Mouse (Mus musculus): ENCODE measurements at regions not wholly inside any gene's neighbourhood (a gene's known extent, or its start where the extent isn't known, plus 50 kb on each side); places are given as distances from the start of the nearest gene placed in this dataset.

DNA sequence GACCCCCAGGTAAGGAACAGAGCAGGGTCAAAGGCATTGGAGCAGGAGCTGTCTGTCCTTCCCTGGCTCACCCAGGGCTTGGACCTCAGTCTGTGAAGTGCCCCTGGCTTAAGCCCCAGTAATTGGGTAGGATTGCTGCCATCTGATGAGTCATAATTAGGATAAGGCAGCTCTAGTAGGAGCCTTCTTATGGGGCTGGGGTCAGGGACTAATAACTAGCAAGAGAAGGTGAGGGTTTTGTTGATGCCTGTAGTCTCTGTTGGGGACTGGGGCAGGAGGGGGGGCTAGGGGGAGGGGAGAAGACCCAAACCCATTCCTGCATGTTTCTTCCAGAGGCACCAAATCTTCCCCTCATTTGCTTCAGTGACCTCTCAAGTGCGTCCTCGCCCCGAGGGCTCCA is 172.4 kb upstream of the Mki67 start:
- DNase-seq (ENCODE audit: low spot score) = no peak

DNA sequence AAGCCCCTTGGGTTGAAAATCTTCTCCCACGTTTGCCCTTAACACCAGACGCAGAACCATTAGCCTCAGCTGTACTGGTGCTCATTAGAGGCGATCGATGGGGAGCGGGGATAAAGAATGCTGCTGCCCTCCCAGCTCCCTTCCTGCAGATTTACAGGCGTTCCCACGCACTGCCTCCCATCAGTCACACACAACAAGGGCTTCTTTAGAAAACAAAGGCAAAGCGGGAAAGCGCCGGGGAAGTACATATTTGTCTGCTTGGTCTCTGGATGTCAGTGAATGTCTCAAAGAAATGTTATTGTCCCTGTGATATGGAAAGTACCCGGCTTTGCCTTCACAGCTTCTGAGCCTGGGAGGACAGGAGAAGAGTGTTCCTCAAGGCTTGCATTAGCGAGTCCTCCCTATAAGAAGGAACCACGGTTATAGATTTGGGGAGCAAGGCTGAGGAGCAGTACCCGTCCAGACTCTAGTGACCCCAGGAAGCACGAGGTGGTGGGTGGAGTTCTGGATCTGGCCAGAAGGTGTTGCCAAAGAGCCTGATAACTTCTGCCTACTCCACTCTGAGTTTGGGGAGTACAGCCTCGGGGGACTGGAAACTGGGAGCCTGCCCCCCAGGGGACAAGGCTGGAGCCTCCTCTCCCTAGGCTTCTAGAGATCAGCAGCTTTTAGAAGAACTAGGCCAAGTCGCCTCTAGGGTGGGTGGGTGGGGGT is 173.0 kb upstream of the Mki67 start:
- no peak for DNase-seq (ENCODE audit: low spot score)

DNA sequence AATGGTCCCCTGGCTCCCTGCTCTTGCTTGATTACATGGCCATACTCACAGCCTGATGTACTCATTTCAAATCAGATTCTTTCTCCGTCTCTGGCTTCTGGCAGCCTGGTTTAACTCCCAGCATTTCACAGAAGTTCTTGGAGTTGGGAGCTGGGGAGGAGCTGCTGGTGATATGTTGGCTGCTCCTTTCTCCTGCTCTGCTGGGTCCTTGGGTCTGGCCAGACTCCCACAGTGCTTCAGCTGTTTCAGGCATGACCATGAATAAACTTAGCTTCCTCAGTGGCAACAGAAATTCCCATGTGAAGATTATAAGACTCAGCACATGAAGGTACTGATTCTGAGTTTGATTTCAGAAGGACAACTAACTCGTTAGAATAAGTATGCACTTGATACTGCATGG is 182.7 kb upstream of the Mki67 start:
- no peak for DNase-seq (ENCODE audit: low spot score)

DNA sequence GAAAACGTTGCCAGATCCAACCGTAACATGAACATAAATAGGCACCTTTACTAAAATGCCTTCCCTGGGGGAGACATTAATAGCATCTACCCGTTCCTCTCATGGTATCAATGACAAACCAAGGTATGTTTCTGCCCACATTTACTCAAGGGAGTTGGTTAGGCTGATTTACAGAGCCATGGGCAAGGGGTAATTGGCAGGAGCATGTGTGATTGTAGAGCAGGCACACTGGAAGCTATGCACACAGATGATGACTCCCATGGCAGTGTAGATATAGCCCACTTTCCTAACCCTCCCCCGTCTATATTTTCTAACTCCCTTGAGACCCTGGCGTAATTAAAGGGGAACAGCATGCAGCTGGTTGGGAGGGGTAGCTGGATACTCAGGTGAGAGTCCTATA is 183.6 kb upstream of the Mki67 start:
- DNase-seq (ENCODE audit: low spot score) = no peak

DNA sequence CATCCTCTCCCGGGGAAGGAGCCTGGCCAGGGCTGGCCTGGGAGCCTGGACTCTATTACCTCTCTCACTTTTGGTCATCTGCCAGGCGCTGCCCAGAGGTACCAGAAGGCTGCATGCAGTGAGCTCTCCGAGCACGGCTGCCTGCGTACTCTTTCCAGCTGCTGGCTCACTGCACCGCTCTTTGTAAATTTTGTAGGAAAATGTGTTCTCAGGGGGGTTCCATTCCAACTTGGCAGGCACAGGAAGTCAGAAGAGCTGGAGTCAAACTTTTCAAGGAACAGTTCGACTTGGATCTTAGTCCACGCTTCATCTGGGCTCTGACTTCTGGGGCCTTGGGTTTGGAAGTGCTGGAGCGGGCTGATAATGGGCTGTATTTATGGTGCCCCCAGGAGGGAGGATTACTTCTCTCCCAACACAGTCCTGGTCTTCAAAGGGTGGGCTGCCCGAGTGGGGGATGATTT is 184.7 kb upstream of the Mki67 start:
- no peak for DNase-seq (ENCODE audit: low spot score)

DNA sequence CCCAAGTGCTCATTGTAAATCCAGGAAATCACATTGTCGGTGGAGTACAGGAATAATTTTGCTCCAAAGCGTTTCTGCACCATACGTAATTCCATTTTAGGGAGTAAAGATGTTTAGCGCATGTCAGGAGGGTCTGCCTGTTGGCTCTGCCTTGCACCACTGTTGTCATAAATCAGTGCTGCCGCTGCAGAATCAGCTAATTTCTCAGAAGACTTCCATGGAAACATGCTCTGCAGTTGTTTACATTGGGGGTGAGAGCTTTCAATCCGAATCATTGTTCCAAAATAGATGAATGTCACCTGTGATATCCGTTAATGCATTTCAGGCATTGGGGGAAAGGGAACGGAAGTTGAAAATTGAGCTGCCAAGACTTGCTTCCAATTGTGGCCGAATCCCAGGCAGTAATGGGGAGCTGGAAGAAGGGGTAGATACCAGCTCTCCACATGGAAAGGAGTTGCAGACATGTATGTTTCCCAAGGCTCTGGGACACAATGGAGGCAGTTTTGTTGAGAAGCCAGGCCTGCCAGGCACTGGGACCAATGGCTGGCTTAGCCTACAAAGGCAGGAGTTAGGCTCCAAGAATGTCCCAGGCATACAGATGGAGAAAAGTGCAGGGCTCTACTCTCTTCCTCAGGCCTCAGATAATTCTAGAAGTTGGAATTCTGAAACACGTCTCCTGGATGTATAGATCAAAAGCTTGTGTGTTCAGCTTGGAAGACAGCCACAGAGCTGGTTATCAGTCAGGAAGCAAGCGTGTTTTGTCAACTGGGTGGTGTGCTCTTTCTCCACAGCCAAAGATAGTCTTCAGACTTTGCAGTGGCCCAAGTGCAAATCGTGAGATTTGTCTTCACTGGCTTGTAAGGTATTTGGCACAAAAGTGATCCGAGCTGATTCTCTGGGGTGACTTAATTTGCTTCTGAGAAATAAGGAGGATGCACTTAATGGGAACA is 186.2 kb upstream of the Mki67 start:
- no peak for DNase-seq (ENCODE audit: low spot score)

DNA sequence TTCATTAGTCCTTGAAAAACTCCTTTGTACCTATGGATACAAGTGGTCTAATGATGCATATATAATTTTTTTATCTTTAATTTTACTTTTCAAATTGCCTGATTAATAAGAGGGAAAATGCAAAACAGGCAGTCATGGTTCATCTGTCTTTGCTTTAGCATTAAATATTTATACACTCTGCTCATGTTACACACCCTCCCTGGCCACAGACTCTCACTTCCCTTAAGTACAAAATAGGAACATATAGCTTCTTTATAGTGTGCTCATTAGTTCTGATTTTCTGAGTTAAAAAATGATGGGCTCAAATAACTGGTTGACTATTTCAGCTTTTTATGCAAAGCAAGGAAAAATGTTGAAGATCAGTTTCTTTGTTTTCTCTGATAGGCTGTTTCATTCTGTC is 195.2 kb upstream of the Mki67 start:
- DNase-seq (ENCODE audit: low spot score) = no peak

DNA sequence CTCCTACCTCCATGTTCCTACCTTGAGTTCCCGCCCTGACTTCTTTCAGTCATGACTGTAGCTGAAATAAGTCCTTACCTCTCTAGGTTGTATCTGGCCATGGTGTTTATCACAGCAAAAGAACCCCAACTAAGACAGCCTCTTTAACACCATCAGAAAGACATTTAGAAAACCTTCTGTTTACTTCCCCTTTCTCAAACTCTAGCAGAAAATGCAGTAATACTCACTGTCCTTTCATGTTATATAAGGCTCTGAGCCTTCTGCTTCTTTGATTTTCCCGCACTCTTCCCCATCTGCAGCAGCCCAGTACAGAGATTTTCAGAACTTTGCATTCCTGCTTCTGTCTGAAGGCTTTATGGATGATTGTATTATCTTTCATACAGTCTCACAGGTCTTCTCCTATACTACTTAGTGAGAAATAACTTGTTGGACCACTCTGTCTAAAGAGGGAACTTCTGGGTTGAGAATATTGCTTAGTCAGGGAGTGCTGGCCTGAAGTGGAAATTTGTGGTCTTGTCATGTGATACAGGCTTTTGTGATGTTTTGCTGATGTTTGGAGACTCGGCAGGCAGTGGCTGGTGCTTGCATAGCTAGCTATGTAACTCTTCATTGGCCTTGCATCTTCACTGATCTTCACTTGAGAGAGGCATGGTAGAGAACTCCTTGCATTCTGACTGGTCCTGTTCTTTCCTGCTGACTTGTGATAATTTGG is 197.9 kb upstream of the Mki67 start:
- DNase-seq (ENCODE audit: low spot score) = no peak

DNA sequence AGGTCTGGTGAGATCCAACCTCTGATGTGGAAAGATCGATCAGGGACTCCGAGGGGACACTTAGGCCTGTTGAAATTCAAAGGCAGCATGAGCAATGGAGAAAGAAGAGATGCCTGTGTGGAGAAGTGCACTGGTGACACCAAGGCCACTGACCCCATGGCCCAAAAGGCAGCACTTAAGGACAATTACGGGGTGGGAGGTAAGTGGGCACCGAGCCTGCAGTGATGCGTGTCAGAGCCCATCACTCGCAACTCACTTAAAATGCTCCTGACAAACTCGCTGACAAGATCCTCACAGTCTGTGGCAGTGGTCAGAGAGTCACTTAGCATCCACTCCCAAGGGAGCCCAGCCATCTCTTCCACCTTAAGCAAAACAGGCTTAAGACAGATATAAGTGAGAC is 207.7 kb upstream of the Mki67 start:
- DNase-seq (ENCODE audit: low spot score) = no peak

DNA sequence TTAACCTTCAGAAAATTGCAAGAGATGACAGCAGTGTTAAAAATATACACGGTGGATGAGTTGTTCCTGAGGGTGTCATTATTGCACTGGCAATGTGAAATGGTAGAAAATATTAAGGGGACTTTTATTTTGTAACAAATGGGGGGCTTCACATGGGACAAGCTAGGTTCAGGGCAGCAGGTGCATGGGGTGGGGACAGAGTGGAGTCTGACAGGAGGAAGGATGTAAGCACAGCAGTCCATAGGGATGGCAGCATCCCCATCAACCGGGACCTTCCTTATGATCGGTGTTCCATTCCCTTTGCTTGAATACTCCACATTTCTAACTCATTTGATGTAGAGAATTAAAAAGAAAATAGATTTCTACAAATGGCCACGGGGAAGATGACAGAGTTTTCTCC is 208.5 kb upstream of the Mki67 start:
- DNase-seq (ENCODE audit: low spot score) = no peak

DNA sequence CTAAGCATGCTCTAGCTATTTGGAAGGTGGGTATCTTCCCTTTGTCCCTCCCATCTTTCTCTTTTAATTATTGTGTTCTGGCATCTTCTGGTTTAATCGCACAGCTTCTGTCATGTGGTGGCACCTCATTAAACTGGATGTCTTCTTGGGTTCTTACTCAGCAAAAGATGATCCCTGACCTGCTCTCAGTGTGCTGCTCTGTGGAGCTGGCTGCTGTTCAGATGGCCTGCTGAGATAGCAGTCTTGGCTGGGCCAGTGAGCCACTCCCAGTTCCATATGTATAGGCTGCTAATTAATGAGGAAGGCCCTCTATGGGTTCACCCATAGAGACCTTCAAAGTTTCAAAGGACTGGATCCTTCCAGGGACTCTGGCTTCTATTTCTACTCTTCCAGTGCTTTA is 213.9 kb upstream of the Mki67 start:
- DNase-seq (ENCODE audit: low spot score) = no peak

DNA sequence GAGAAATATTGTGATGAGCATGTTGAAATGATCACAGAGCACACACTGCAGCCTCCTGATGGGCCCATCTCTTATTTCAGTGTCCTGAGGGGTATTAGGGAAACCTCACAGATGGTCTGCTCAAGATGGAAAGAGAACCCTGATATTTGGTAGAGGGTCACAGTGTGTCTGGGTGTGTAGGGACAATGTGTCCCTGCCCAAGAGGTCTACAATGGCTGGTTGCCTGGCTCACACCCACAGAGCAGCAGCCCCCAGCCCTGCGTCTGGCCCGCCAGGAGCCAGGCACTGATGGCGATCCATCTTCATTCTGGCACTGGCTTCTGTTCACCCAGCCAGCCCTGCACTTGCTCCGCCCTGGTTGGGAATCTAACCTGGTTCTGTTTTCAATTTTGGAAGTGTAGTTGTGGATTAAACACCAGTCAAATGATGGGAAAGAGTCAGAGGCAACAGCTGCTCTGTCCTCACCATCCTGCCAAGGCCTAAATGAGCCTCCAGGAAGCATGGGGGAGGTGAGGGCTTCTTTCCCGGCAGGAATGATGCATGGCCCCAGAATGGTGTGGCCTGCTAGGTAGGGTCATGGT is 216.5 kb upstream of the Mki67 start:
- no peak for DNase-seq (ENCODE audit: low spot score)

DNA sequence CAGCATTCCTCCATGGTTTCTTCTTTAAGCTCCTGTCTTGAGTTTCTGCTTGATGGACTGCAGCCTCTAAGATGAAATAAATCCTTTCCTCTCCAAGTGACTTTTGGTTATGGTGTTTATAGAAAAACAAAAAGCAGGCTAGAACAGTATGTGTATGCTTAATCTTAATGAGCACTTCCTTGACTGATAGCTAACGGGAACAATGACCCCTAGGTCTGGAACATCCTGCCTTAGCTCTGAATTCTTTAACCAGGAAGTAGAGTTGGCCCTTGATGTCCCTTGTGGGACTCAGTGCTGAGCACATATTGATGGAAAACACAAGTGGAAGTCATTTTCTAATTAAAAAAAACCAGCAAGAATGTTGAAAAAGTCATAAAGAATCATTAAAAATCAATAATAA is 219.0 kb upstream of the Mki67 start:
- DNase-seq (ENCODE audit: low spot score) = no peak

DNA sequence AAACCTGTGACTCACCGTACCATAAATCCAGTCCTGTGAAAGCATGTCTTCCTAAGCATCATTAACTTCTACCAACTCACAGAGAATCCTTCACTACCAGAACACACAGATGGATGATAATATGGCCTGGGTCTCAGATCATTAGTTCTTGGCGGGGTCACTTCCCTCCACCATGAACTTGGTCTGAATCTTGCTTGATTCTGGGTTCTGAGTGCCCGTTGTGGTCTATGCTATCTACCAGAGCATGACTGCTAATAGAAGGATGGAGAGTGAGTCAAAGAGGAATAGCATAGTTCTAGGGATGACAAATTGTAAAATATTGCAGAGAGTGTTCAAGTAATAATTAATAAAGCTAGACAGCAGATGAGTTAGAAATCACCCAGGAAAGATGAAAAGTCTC is 221.3 kb upstream of the Mki67 start:
- no peak for DNase-seq (ENCODE audit: low spot score)

DNA sequence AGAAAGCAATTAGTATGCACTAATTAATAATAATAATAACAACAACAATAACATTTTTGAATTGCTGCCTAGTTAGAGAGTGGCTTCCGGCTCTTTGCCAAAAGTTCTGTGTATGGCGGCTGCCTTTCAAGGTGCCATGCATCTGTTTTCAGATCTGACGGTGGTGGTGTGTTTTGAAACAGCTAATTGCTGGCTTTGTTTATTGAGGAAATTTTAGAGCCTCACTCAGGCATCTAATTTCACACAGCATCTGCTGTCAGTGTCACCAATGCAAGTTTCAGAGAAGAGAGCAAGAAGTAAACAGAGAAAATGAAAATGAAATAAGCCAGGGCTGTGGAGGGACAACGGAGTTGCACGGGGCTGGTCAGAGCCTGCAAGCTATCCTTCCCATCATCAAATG is 223.2 kb upstream of the Mki67 start:
- DNase-seq (ENCODE audit: low spot score) = no peak

DNA sequence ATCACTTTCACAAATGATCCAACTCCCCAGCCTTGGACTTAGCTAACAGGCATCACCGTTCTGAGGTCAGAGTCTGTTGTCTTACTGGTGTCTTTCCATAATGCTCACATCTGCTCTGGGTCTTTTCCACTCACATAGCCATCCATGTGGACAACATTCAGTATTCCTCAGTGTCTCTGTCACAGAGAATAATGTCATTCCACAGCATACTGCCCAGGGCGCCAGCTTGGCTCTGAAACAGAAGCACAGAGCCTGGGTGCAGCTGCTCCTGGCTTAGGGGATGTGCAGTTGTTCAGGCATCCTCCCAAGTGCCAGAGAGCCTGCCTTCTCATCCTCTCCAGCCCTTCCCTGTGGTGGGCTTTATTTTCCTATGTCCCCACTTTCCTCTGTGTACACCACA is 226.7 kb upstream of the Mki67 start:
- no peak for DNase-seq (ENCODE audit: low spot score)

DNA sequence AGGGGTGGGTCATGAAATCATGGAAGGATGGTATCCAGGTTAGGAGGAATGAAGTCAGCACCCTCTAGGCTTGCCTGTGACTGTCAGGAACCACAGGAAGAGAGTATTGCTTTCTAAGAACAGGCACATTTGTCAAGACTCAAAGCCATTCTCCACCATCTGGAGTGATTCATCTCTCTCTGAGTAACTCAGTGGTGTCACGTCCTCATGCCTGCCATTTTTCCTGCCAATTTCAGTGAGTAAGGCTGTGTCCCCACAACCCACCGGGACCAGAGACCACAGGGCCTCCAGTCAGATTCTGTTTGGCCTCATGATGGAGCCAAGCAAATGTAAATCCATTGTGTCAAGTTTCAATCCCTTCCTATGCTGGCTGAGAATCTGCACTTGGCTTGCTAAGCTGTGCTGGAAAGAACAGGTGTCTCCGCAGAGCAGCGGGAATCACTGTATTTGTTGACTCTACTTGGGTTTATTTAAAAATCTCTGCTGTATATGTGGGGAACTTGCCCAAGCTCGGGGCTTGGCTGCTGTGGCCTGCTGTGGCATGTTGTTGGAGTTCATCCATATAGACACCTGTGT is 230.0 kb upstream of the Mki67 start:
- DNase-seq (ENCODE audit: low spot score) = no peak

DNA sequence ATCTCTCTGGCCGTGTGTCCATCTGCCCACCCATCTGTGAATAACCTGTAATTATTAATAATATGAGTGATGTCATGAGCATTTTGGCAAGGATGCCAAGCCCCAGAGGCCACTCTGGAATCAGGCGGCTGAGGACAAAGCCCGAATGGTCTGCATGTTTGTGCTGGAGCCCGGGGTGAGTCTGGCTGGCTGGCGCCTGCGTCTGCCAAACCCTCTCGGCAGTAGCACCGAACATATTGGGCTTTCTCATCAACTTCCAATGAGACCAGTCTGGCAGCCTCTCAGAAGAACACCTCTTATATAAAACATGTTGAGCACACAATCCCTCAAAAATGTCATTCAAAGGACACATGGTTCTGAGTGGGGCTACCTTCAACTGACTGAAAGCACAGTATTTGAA is 244.9 kb upstream of the Mki67 start:
- DNase-seq (ENCODE audit: low spot score) = no peak

DNA sequence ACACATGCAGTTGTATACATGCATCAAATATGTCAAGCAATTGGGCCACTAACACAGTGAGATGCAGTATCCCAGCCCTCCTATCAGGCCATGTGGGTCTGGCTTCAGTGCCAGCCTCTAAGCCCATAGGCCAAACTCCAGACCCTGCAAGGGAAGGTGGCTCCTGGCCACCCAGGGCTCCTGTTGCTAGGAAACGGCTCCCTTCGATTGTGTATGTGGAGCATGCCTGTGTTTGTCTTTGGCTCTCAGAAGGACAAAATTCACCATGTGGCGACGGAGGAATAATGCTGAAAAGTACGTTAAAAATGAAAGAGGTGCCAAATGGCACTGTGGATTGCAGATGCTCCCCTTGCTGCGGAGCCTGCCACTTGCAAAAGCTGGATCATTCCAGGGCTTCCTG is 249.4 kb upstream of the Mki67 start:
- DNase-seq (ENCODE audit: low spot score) = no peak

DNA sequence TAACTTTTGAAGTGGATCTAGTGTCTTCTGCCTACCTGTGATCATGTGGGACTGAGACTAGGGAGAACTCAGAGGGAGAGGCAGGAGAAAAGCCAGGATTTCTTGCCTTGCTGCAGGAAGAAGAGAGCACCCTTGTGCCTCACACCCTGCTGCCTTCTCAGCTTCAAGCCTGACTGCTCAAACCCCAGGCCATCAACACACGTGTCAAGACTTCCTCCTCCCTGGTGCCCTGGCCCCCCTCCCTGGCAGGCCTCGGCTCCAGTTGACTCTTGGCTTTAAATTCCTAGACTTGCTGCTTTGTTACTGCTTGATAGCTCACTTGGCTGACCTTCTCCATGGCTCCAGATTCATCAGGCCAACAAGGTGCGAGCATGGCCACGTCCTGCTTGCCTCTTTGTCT is 250.1 kb upstream of the Mki67 start:
- DNase-seq (ENCODE audit: low spot score) = no peak

DNA sequence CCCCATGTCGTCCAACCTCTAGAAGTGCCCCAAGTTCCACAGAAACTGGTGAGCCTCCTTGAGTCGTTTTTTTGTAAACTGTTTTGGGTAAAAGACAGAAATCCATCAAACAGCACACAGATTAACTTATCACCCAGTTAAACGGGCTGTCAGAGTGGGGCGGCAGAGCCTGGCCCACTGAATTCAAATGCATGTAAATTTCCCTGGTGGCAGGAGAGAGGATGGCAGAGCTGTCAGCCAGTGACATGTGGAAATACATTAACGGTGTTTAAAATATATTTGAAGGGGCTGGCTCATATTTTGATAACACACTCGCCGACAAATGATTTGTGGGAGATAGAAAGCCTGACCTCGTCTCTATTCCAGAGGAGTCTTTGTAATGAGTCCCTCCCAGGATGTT is 252.5 kb upstream of the Mki67 start:
- no peak for DNase-seq (ENCODE audit: low spot score)

DNA sequence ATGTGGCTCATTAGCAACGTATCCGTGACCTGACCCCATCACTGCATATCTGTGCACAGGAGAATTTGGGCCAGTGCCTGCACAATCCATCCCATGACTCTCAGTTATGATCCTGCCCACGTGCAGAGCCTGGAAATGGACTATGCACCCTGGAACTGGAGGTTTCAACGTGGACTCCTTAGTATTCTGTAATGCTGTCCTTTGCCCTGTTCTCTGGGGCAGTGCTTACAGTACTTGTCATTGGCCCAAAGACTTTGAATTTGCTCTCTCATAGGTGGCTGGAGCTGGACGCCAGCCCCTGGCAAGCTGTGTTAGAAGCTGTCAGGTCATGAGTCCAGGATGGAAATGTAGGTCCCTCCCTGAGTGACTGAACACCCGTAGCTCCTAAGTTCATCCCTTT is 269.9 kb upstream of the Mki67 start:
- DNase-seq (ENCODE audit: low spot score) = no peak
